Mouse (Mus musculus): ENCODE results near the gene 1700010B08Rik. TPM values are rescaled to one million over a fixed set of nuclear protein-coding genes. Genes with fewer than 3 reads are reported as not detected.
A peak's percentile ranks its signal among the peaks of the same experiment; 100 is the strongest.
"Not testable (repeated sequence)": the region's sequence is repeated elsewhere in the genome, so short reads cannot be mapped to it uniquely, and the experiment has no call there.

Gene 1700010B08Rik
- polyA plus RNA-seq, 1 experiment from 2014 or later, result not detected

DNA sequence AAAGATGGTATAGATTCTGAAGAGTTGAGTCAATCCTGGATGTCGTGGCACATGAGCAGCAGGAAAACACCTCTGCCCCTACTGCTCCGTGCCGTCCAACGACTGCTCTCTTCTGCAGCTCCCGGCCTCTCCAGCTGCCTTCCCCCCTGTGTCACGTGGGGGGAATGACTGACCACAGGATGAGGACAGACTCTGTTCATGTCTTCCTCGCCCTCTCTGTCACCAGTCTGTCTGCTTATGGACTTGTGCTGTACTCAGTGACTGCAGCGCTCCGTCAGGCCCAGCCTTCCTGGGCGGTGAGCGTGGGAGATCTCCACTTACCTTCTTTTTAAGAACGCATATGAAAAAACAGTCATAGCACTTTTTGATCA lies 16.4 kb upstream of the 1700010B08Rik start:
- Histone ChIP-seq H3K4me3 (ENCODE audit: control insufficient read depth in 1 of 2, insufficient read depth in 1 of 2, low read depth in 1 of 2, low read length in 2 of 2) (no peak overlapping the region), H3K9ac (ENCODE audit: low read length) (0 out of 2 replicates have a peak overlapping the region, but pooled peaks have one; percentile 5), H3K36me3 (ENCODE audit: control insufficient read depth, insufficient read depth, low read length) (peaks cover 74% of the 10 kb centered on the region), H3K27ac (replicated peaks in 1 of 2; ENCODE audit: control insufficient read depth in 1 of 2, insufficient read depth in 1 of 2, low read depth in 2 of 2, low read length in 2 of 2) (peak overlapping the region; percentile 67 to 75), H3K4me1 (ENCODE audit: control insufficient read depth in 2 of 2, insufficient read depth in 2 of 2, low read length in 2 of 2) (peaks cover 18 to 31% of the 10 kb centered on the region in 2 experiments), H3K4me2 (ENCODE audit: low read length) (no peak overlapping the region), H3K9me3 (ENCODE audit: control insufficient read depth, low read length) (no peaks in the 10 kb centered on the region), H3K27me3 (ENCODE audit: control insufficient read depth, insufficient read depth, low read length) (no peaks in the 10 kb centered on the region)
- peak; percentile 36; the same call in 1 of the 2 replicates for ATAC-seq (ENCODE audit: insufficient number of reproducible peaks, insufficient read depth, low FRiP score, low read depth)
- WGBS, result 78% methylated on average over 12 of the region's 12 CpGs

DNA sequence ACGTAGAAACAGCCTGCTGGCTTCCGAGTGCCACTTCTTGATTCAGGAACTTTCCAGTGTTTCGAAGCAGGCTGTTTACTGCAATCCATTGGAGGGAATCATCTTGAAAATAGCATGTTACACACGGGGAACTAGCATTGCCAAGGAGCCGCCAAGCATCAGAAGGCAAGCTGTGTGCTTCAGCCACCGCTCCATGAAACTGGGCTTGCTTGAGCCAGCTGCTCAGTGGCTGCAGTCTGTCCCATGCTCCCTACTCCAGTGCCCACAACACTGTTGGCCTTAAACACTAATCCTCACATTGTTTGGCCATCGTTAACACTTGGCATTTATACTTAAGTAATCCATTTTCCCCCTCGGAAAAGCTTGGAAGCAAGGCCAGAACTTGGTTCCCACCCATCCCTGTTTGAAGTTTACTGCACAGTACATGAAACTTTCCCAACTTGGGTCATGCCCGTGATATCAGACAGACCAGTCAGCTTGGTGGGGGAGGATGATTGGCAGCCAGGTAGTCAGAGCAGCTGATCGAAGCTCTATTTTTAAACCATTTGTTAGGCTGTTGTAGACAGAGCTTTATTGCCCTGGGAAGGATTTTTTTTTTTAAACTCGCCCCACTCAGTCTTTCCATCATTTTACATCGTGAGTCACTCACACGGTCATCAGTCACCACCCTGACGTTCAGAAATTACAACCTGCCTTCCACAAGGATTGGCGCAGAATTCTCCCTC lies 13.2 kb upstream of the 1700010B08Rik start:
- H3K4me2 ChIP-seq (ENCODE audit: low read length), result 0 out of 2 replicates have a peak overlapping the region, but pooled peaks have one; percentile 17
- peaks cover 18 to 31% of the 10 kb centered on the region in 2 experiments for H3K4me1 ChIP-seq (ENCODE audit: control insufficient read depth in 2 of 2, insufficient read depth in 2 of 2, low read length in 2 of 2)
- peaks cover 53% of the 10 kb centered on the region for H3K36me3 ChIP-seq (ENCODE audit: control insufficient read depth, insufficient read depth, low read length)
- no peaks in the 10 kb centered on the region for H3K27me3 ChIP-seq (ENCODE audit: control insufficient read depth, insufficient read depth, low read length)
- 0 out of 4 replicates have a peak overlapping the region, but pooled peaks of 1 of the 2 experiments have one; percentile 5 for H3K27ac ChIP-seq (replicated peaks in 1 of 2; ENCODE audit: control insufficient read depth in 1 of 2, insufficient read depth in 1 of 2, low read depth in 2 of 2, low read length in 2 of 2)
- no peak for ATAC-seq (ENCODE audit: insufficient number of reproducible peaks, insufficient read depth, low FRiP score, low read depth)
- no peaks in the 10 kb centered on the region for H3K9me3 ChIP-seq (ENCODE audit: control insufficient read depth, low read length)
- 61% methylated on average over 15 of the region's 15 CpGs for WGBS
- H3K9ac ChIP-seq (ENCODE audit: low read length), result no peak overlapping the region
- no peak overlapping the region for H3K4me3 ChIP-seq (ENCODE audit: control insufficient read depth in 1 of 2, insufficient read depth in 1 of 2, low read depth in 1 of 2, low read length in 2 of 2)

- Histone ChIP-seq H3K4me1 (ENCODE audit: control insufficient read depth in 2 of 2, insufficient read depth in 2 of 2, low read length in 2 of 2) (peaks cover 10 to 18% of the 10 kb centered on the region in 2 experiments), H3K36me3 (ENCODE audit: control insufficient read depth, insufficient read depth, low read length) (peaks cover 39% of the 10 kb centered on the region)
- H3K9ac ChIP-seq (ENCODE audit: low read length); H3K4me2 ChIP-seq (ENCODE audit: low read length); ATAC-seq (ENCODE audit: insufficient number of reproducible peaks, insufficient read depth, low FRiP score, low read depth); H3K27me3 ChIP-seq (ENCODE audit: control insufficient read depth, insufficient read depth, low read length); H3K9me3 ChIP-seq (ENCODE audit: control insufficient read depth, low read length); H3K4me3 ChIP-seq (ENCODE audit: control insufficient read depth in 1 of 2, insufficient read depth in 1 of 2, low read depth in 1 of 2, low read length in 2 of 2); H3K27ac ChIP-seq (replicated peaks in 1 of 2; ENCODE audit: control insufficient read depth in 1 of 2, insufficient read depth in 1 of 2, low read depth in 2 of 2, low read length in 2 of 2): not testable (repeated sequence)
These were observed 11.6 kb upstream of the 1700010B08Rik start for GRCm38 (mm10) chr2:173707626-173708025.

GRCm38 (mm10) chr2:173710193-173710592 lies 9.0 kb upstream of the 1700010B08Rik start:
- WGBS, result 73% methylated on average over 6 of the region's 6 CpGs
- Histone ChIP-seq H3K4me1 (ENCODE audit: control insufficient read depth in 2 of 2, insufficient read depth in 2 of 2, low read length in 2 of 2) (peaks cover 6 to 12% of the 10 kb centered on the region in 2 experiments), H3K9me3 (ENCODE audit: control insufficient read depth, low read length) (no peaks in the 10 kb centered on the region), H3K27ac (replicated peaks in 1 of 2; ENCODE audit: control insufficient read depth in 1 of 2, insufficient read depth in 1 of 2, low read depth in 2 of 2, low read length in 2 of 2) (no peak overlapping the region), H3K9ac (ENCODE audit: low read length) (no peak overlapping the region), H3K4me2 (ENCODE audit: low read length) (no peak overlapping the region), H3K27me3 (ENCODE audit: control insufficient read depth, insufficient read depth, low read length) (no peaks in the 10 kb centered on the region), H3K4me3 (ENCODE audit: control insufficient read depth in 1 of 2, insufficient read depth in 1 of 2, low read depth in 1 of 2, low read length in 2 of 2) (no peak overlapping the region), H3K36me3 (ENCODE audit: control insufficient read depth, insufficient read depth, low read length) (peaks cover 15% of the 10 kb centered on the region)
- ATAC-seq (ENCODE audit: insufficient number of reproducible peaks, insufficient read depth, low FRiP score, low read depth), result no peak

- ATAC-seq (ENCODE audit: insufficient number of reproducible peaks, insufficient read depth, low FRiP score, low read depth), result no peak
- Histone ChIP-seq H3K4me1 (ENCODE audit: control insufficient read depth in 2 of 2, insufficient read depth in 2 of 2, low read length in 2 of 2) (no peaks in the 10 kb centered on the region), H3K36me3 (ENCODE audit: control insufficient read depth, insufficient read depth, low read length) (peaks cover 7% of the 10 kb centered on the region; the same call in 1 of the 2 replicates), H3K27ac (replicated peaks in 1 of 2; ENCODE audit: control insufficient read depth in 1 of 2, insufficient read depth in 1 of 2, low read depth in 2 of 2, low read length in 2 of 2) (no peak overlapping the region), H3K4me2 (ENCODE audit: low read length) (no peak overlapping the region), H3K4me3 (ENCODE audit: control insufficient read depth in 1 of 2, insufficient read depth in 1 of 2, low read depth in 1 of 2, low read length in 2 of 2) (no peak overlapping the region), H3K9me3 (ENCODE audit: control insufficient read depth, low read length) (no peaks in the 10 kb centered on the region), H3K9ac (ENCODE audit: low read length) (no peak overlapping the region), H3K27me3 (ENCODE audit: control insufficient read depth, insufficient read depth, low read length) (no peaks in the 10 kb centered on the region)
- WGBS, result 65% methylated on average over 10 of the region's 10 CpGs
These were observed 6.6 kb upstream of the 1700010B08Rik start for GRCm38 (mm10) chr2:173712656-173713055.

GRCm38 (mm10) chr2:173713241-173713640 lies 6.0 kb upstream of the 1700010B08Rik start:
- no peak overlapping the region for H3K27ac ChIP-seq (replicated peaks in 1 of 2; ENCODE audit: control insufficient read depth in 1 of 2, insufficient read depth in 1 of 2, low read depth in 2 of 2, low read length in 2 of 2)
- ATAC-seq (ENCODE audit: insufficient number of reproducible peaks, insufficient read depth, low FRiP score, low read depth), result no peak
- H3K4me3 ChIP-seq (ENCODE audit: control insufficient read depth in 1 of 2, insufficient read depth in 1 of 2, low read depth in 1 of 2, low read length in 2 of 2), result no peak overlapping the region
- H3K4me1 ChIP-seq (ENCODE audit: control insufficient read depth in 2 of 2, insufficient read depth in 2 of 2, low read length in 2 of 2), result no peaks in the 10 kb centered on the region
- no peaks in the 10 kb centered on the region for H3K27me3 ChIP-seq (ENCODE audit: control insufficient read depth, insufficient read depth, low read length)
- no peak overlapping the region for H3K9ac ChIP-seq (ENCODE audit: low read length)
- peaks cover 1% of the 10 kb centered on the region; the same call in 1 of the 2 replicates for H3K36me3 ChIP-seq (ENCODE audit: control insufficient read depth, insufficient read depth, low read length)
- H3K9me3 ChIP-seq (ENCODE audit: control insufficient read depth, low read length), result no peaks in the 10 kb centered on the region
- 67% methylated on average over 4 of the region's 4 CpGs for WGBS
- H3K4me2 ChIP-seq (ENCODE audit: low read length), result no peak overlapping the region

- Histone ChIP-seq H3K36me3 (ENCODE audit: control insufficient read depth, insufficient read depth, low read length) (no peaks in the 10 kb centered on the region), H3K9me3 (ENCODE audit: control insufficient read depth, low read length) (no peaks in the 10 kb centered on the region), H3K4me2 (ENCODE audit: low read length) (no peak overlapping the region), H3K27ac (replicated peaks in 1 of 2; ENCODE audit: control insufficient read depth in 1 of 2, insufficient read depth in 1 of 2, low read depth in 2 of 2, low read length in 2 of 2) (no peak overlapping the region), H3K4me3 (ENCODE audit: control insufficient read depth in 1 of 2, insufficient read depth in 1 of 2, low read depth in 1 of 2, low read length in 2 of 2) (no peak overlapping the region), H3K4me1 (ENCODE audit: control insufficient read depth in 2 of 2, insufficient read depth in 2 of 2, low read length in 2 of 2) (no peaks in the 10 kb centered on the region), H3K9ac (ENCODE audit: low read length) (no peak overlapping the region), H3K27me3 (ENCODE audit: control insufficient read depth, insufficient read depth, low read length) (no peaks in the 10 kb centered on the region)
- no peak for ATAC-seq (ENCODE audit: insufficient number of reproducible peaks, insufficient read depth, low FRiP score, low read depth)
- 76% methylated on average over 8 of the region's 8 CpGs for whole genome bisulfite sequencing
These were observed 4.5 kb upstream of the 1700010B08Rik start for GRCm38 (mm10) chr2:173714620-173715218.

Measured in heart, embryonic 14.5 days (tissue).